Mouse (Mus musculus) small intestine, adult 2 months (tissue): ENCODE data around the gene Arhgap32. TPM values are rescaled to one million over a fixed set of nuclear protein-coding genes. Genes with fewer than 3 reads are reported as not detected.

Experiments
- H3K27ac ChIP-seq: fragments of 200-500 bp; 2 replicates; pipeline ENCODE4 v1.5.1; 2012; ENCODE audit warnings: low read depth, low read length, control low read depth, inconsistent platforms; ENCODE audit not compliant: insufficient read depth
- H3K27me3 ChIP-seq: fragments of 200-500 bp; 2 replicates; pipeline ENCODE4 v1.6.1; 2012; ENCODE audit warnings: mild to moderate bottlenecking, moderate library complexity, low read length, inconsistent platforms; ENCODE audit not compliant: control insufficient read depth, insufficient read depth
- H3K36me3 ChIP-seq: fragments of 200-500 bp; 2 replicates; pipeline ENCODE4 v1.6.1; 2012; ENCODE audit warnings: mild to moderate bottlenecking, low read length, control low read depth, inconsistent platforms; ENCODE audit not compliant: control insufficient read depth, insufficient read depth
- H3K4me1 ChIP-seq: fragments of 200-500 bp; 2 replicates; pipeline ENCODE4 v1.6.1; 2012; ENCODE audit warnings: low read length, inconsistent platforms, mixed read lengths; ENCODE audit not compliant: control insufficient read depth, insufficient read depth, insufficient read length
- H3K4me3 ChIP-seq: fragments of 200-500 bp; 2 replicates; pipeline ENCODE4 v1.5.1; 2012; ENCODE audit warnings: low read depth, mild to moderate bottlenecking, control low read depth, inconsistent platforms, low read length, moderate library complexity
- CTCF ChIP-seq: fragments of 200-500 bp; IDR thresholded peaks from 2 replicates; pipeline ENCODE4 v1.5.1; 2012; ENCODE audit warnings: low read depth, mild to moderate bottlenecking, control low read depth, inconsistent platforms, low read length, moderate library complexity, mixed read lengths; ENCODE audit not compliant: insufficient replicate concordance, insufficient read length; ENCODE audit errors: extremely low read depth
- POLR2A ChIP-seq: fragments of 200-500 bp; IDR thresholded peaks from 2 replicates; pipeline ENCODE4 v1.6.1; 2012; ENCODE audit warnings: low read depth, mild to moderate bottlenecking, control low read depth, inconsistent platforms, low read length, moderate library complexity
- WGBS: fragments of 180-500 bp; shearing (Covaris S2); methylation state at CpG from one replicate; pipeline ENCODE4 v1.1.7; 2018; 5-methylcytosine and 5-hydroxymethylcytosine counted together
- polyA plus RNA-seq: library from polyadenylated mRNA; depleted of rRNA; stranded (reverse); fragments of >200 nt; gene quantifications from 2 replicates; pipeline ENCODE4 v1.2.3, GENCODE M21; 2012; rRNA removed

Gene Arhgap32
- polyA plus RNA-seq, 1 experiment = 11.6 TPM

DNA sequence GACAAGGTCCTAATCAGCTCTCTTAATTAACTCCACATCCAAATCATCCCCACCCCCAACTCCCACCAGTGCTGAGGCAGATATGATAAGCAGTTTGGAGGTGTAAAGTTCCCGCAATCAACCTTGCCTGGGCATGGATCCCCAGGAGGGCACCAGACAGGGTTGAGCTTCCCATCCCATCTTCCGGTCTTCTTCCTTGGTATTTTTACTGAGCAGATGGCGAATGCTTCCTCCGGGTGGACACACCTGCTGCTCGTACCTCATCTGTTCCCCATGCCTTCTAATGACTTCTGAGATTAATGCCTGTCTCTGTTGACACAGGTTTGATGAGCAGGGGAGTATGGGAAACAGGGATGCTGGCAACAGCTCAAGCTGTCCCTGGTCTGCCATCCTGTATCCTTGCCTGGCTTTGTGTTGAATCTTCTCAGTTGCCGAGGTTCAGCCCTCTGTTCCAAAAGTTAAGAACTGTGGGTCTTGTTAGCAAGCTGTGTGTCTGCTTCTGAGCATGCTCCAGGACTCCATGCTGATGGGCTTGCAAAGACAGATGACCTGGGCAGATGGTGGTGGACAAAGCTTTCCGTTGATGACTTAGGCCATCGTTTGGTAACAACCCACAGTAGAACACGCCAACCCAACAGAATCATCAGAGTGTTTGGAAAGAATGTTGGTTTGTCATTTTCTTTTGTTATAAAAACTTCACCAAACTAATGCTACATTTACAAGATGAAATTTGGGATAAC is 179.3 kb downstream of the Arhgap32 start:
- 76% methylated on average over 9 of the region's 9 CpGs for WGBS
- no peak for TF ChIP-seq POLR2A
- TF ChIP-seq CTCF = no peak
- H3K27ac ChIP-seq = no peak overlapping the region
- H3K4me3 ChIP-seq = no peak overlapping the region
- no peaks in the 10 kb centered on the region for H3K36me3 ChIP-seq
- H3K4me1 ChIP-seq = peaks cover 2% of the 10 kb centered on the region
- H3K27me3 ChIP-seq = no peaks in the 10 kb centered on the region

DNA sequence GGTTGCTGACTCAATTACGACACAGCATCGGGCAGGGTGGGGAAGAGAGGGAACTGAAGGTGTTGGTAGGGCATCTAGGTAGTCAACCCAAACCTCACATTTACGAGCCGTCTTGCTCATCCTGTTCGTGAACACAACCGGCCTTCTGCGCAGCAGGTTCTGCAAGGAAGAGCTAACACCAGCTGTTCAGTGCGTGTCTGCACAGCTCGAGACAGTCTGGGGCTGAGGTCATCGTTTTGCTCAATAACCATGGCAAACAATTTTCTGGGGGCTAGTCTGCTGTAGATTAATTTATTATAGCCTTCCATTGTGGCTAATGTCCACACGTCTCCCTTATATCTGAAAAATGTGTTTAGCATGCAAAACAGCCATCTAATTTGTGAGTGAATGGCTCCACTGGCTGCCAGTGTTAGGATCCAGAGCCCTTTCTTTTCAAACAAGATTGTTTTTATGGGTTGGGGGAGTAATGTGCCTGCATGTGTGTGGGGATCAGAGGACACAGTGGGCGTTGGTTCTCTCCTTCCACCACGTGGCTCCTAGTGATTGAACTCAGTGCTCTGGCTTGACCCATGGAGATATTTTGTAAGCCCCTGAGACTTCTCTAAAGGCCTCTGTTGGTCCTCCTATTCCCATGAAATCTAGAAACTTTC is 186.7 kb downstream of the Arhgap32 start:
- TF ChIP-seq CTCF (no peak), POLR2A (no peak)
- no peak overlapping the region for H3K27ac ChIP-seq
- no peak overlapping the region for H3K4me3 ChIP-seq
- no peaks in the 10 kb centered on the region for H3K36me3 ChIP-seq
- no peaks in the 10 kb centered on the region; the same call in 1 of the 2 replicates for H3K27me3 ChIP-seq
- no peaks in the 10 kb centered on the region for H3K4me1 ChIP-seq
- WGBS = 67% methylated on average over 13 of the region's 13 CpGs

DNA sequence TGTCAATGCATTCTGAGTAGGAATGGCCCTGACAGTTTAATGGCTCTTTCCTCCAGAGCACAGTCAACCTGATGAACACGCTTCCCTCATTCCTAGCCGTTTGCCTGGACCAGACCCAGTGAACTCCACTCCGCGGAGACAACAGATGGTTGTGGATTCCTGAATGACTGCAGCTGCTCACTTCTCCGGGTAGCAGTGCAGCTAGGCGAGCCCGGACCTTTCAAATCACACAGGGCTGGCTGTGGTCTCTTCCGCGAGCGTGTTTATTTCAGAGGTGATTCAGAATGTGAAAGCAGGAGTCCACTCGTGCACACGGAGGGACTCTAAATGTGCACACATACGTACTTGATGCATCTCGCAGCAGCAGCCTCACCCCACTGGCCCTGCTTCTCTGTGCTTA is 195.8 kb downstream of the Arhgap32 start:
- Histone ChIP-seq H3K36me3 (no peaks in the 10 kb centered on the region), H3K27ac (no peak overlapping the region), H3K27me3 (no peaks in the 10 kb centered on the region), H3K4me1 (no peaks in the 10 kb centered on the region), H3K4me3 (no peak overlapping the region)
- TF ChIP-seq POLR2A (no peak), CTCF (no peak)
- 55% methylated on average over 14 of the region's 14 CpGs for WGBS

DNA sequence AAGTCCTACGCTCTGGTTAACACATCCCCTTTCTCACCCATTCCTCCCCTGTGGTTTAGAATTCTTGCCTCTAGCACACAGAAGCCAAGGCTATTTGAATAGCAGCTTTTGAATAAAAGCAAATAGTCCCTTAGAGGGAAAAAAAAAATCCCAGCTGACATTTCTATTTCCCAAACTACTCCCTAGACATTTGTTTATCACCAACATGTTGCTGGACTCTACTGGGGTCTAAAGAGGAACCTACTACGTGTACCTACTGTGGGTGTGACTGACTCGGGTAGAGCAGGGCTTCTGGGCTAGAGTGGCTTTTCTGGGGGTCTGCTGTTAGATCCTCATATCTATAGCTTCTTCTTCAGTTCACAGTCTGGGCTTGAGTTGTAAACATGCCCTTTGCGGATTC is 196.3 kb downstream of the Arhgap32 start:
- H3K4me1 ChIP-seq = no peaks in the 10 kb centered on the region
- no peaks in the 10 kb centered on the region for H3K36me3 ChIP-seq
- no peak overlapping the region for H3K27ac ChIP-seq
- 54% methylated on average over 4 of the region's 4 CpGs for WGBS
- TF ChIP-seq CTCF = no peak
- no peak for TF ChIP-seq POLR2A
- no peaks in the 10 kb centered on the region for H3K27me3 ChIP-seq
- no peak overlapping the region for H3K4me3 ChIP-seq

DNA sequence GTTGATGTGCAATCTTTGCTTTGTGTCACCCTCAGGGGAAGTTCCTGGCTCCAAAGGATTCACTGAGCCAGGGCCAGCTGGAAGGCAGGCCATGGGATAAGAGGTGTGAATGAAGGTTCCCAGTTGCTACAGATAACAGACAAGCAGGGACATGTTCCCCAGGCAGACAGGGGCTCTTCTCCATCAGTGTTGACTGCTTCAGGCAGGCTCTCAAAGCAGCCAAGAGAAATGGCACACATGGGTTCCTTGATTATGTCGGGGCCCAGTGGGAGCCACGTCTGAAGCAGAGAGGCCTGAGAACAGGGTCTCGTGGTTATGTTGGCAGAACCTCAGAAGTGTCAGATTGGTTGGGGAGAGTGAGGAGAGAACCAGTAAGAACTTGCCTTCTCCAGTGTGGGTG is 198.1 kb downstream of the Arhgap32 start:
- Histone ChIP-seq H3K36me3 (no peaks in the 10 kb centered on the region), H3K27ac (no peak overlapping the region), H3K4me1 (no peaks in the 10 kb centered on the region), H3K4me3 (no peak overlapping the region), H3K27me3 (no peaks in the 10 kb centered on the region)
- WGBS = 72% methylated on average over 3 of the region's 3 CpGs
- no peak for TF ChIP-seq POLR2A
- TF ChIP-seq CTCF = no peak

DNA sequence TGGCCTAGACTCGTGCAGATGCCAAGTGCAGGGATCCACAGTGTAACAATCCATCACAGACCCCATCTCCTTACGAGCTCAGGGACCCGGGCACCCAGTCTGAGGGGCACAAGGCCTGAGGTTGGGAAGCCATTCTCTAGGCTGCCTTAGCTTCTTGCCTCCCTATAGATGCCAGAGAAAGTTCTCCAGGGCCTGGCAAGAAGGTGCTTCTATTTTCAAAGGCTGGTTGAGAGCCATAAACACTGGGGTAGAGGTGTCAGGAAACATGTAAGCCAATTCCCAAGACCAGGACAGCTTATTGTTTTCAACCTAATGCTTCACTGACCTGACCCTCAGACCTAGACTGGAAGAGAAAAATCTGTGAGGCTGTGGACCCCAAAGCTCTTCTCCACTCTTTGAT is 200.1 kb downstream of the Arhgap32 start:
- H3K27ac ChIP-seq = no peak overlapping the region
- 83% methylated on average over 3 of the region's 3 CpGs for WGBS
- no peaks in the 10 kb centered on the region for H3K4me1 ChIP-seq
- TF ChIP-seq POLR2A (no peak), CTCF (no peak)
- H3K36me3 ChIP-seq = no peaks in the 10 kb centered on the region
- H3K27me3 ChIP-seq = no peaks in the 10 kb centered on the region
- no peak overlapping the region for H3K4me3 ChIP-seq

Other genes starting within 250 kb of the Arhgap32 start
- 63.8 and 65.1 TPM in 2 replicates for gene Barx2, start 202.7 kb upstream of the Arhgap32 start, polyA plus RNA-seq
- 0.16 and 0.17 TPM in 2 replicates for gene Kcnj5, start 228.2 kb downstream of the Arhgap32 start, polyA plus RNA-seq